Mouse (Mus musculus): ENCODE data around the gene Spata20.

Spata20 gene

DNA sequence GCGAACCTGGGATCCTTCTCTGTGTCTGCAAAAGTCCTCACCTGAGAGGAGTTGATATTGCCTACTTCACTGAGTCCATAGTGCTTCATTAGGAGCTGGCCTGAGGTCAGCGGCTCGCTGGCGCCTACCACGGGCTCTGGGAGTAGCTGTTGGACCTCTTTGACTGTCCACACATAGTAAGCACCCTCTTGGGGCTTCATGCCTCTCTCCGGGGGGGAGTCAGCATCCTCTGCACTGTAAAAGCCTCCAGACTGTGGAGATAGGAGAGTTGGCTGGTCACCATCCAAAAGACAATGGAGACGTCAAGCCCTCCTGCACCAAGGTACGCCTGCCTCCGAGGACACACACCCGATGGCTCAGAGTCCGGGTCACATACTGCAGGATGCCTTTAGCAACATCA, 3.2 kb downstream of the Spata20 start:
- DNase-seq (ENCODE audit: low read depth, low spot score): no peak

DNA sequence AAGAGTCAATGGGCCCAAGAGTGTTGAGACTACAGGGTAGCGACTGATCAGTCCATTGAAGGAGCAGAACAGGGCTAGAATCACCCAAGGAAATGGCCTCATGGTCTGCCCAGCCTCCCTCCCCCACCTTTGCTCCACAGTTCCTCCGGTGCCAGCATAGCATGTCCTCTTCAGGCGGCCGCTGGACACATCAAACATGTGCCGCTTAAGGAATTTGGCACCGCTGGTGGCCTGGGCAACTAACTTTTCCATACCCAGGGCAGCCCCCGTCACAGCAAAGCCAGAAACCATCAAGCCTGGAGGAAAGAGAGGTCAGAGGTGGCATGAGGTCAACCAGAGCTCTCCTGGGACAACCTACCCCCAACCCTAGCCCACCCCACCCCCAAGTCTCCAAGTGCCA, 4.0 kb downstream of the Spata20 start:
- no peak for DNase-seq (ENCODE audit: low read depth, low spot score)

DNA sequence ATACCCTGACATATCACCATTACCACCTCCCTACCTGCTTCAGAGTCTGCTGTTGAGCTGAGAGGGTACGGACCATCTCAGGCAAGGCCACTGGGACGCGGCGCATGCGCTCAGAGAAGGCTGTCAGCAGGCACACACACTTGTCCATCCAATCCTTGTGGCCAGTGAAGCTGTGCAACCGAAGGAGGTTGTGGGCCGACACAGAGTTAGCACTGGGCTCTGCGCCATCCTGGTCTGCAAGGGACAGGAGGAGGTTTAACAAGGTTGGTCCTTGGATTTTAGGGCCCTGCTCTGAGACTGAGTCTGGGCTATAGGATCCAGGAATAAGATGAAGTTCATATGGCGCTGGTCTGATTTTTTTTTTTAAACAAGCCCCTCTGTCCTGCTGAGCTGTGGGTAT, 5.6 kb downstream of the Spata20 start:
- DNase-seq (ENCODE audit: low read depth, low spot score): no peak

DNA sequence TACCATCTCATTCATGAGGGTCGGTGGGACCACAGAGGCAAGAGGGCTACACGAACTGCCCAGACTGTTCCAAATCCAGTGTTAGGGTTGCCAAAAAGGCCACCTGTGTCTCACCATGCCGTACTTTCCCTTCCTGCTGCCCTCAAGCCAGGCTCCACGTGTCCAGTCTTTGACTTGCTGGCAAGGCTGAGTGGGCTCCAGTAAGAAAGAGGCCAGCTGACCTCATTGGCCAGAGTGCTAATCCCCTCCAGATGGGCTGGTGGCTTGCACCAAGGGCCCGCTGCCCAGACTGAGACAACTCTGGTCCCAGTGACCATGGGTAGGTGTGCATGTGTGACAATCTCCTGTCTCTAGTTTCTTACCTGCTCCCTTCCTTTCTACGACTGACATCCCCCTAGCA, 8.3 kb downstream of the Spata20 start:
- no peak for DNase-seq (ENCODE audit: low read depth, low spot score)

DNA sequence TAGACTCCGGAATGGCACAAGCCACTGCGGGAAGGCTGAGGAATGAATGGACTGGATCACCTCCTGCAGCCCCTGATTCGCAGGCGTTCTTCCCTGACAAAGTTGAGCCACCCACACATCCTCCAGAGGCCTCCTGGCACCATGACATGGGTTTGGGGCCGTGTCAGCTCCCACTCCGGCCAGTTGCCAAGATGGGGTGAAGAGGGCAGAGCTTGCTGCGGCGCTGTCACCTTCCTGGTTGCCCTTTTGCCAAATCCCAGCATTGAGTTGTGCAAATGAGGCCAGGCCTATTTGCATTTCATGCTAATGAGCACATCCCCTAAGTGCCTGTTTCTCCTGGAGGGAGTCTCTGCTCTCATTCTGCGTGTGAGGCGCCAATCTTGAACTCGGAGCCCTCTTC, 10.3 kb downstream of the Spata20 start:
- DNase-seq (ENCODE audit: low read depth, low spot score): no peak

DNA sequence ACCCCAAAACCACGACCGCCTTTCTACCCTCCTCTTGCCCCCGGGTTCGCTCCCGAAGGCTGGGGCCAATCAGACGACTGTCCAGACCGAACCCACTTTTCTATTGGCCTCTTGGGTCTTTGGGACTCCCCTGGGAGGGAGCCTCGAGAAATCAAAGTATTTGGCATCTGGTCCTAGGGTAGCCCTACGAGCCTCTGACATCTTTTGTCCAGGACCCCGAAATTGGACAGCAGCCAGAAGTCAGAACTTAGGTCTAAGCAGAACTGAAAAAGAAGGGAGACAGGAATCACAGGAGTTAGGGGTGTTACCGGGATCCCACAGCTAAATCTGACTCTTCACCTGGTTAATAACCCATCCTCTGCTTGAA, 11.5 kb downstream of the Spata20 start:
- DNase-seq (ENCODE audit: low read depth, low spot score): no peak

DNA sequence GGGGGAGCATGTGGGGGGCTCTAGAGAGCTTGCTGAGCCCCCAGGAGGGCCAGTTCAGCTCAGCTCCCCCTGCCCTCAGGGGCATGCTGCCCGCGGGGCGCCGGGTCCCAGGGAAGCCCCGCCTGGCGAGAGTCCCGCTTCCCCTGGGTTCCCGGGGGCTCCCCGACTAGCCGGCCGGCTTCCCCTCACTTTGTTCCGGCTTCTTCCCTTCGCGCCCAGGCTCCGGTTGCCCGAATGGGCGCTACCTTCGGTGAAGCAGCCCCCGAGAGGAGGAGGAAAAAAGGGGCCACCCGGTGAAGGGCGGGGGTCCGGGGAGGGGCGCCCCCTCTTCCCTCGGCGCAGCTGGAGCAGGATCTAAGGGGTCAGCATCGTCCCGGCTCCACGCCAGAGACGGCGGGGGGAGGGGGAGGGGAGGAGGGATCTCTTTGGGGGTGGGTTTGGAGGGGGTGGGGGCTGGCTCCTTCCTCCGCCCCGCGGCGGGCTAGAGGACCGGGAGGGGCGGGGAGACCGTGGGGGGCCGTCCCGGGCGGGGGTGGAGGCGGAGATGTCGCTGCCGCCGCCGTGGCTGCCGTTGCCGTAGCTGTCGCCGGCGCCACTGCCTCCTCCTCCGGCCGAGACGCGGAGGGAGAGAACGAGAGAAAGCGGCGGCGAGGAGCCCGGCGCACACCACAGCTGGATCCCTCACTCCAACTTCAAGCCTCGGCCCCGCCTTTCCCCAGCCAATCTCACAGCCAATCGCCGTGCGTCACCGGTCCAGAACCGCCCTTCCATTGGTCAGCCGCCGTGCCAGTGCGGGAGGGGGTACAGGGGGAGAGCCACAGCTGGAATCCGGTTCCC, 12.1 kb downstream of the Spata20 start, which contains the start of gene Cacna1g:
Cacna1g (minus strand) TSS at position 492 of the 837 bp plus-strand sequence.
- peak; percentile 73 for DNase-seq (ENCODE audit: low read depth, low spot score)

DNA sequence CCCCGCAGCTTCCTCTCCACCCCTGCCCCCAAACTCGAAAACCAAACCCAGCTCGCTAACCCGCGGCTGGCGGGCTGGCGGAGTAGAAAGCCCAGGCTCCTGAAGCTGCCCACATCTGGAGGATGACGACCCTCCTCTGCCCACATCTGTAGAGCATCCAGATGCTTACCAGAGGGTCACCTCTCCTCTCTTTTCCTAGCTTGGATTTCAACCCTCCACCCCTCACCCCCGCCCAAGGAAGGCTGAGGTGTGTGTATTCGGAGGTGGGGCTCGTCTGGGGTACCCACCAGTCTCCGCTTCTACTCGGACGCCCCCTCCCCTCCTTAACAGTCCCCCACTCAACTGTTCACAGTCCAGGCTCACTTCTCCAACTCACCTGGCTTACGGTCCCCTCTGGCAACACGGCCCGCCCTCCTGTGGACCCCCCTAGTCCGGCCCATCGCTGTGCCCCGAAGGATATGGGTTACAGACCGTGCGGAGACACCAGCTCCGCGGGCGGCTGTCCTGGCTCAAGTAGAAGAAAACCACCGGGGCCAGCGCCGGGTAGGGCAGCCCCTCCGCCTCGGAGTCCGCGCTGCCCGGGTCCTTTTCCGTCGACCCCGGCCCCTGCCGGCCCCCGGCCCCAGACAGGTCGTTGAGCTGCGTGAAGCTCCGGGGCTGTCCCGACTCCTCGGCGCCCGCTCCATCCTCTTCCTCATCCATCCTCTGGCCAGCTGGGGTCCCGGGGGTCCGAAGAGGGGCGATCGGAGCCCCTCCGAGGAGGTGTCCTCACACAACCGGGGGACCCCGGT, 12.9 kb downstream of the Spata20 start:
- DNase-seq (ENCODE audit: low read depth, low spot score): peak; percentile 32

DNA sequence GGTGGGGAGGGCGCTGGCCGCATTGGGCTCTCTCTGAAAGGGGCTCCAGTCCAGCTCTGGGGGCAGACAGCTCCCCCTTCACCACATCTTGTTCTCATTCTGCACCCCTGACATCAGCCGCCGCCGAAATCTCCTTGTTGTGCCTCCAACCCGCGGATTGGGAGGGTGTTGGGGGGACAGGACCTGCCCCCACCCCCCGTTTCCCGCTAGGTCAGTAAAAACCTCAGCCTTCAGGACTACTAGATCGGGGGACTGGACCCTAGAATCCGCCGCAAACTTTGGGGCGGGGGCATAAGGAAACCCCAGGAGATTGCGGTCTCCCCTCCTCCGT, 13.4 kb downstream of the Spata20 start:
- no peak for DNase-seq (ENCODE audit: low read depth, low spot score)

DNA sequence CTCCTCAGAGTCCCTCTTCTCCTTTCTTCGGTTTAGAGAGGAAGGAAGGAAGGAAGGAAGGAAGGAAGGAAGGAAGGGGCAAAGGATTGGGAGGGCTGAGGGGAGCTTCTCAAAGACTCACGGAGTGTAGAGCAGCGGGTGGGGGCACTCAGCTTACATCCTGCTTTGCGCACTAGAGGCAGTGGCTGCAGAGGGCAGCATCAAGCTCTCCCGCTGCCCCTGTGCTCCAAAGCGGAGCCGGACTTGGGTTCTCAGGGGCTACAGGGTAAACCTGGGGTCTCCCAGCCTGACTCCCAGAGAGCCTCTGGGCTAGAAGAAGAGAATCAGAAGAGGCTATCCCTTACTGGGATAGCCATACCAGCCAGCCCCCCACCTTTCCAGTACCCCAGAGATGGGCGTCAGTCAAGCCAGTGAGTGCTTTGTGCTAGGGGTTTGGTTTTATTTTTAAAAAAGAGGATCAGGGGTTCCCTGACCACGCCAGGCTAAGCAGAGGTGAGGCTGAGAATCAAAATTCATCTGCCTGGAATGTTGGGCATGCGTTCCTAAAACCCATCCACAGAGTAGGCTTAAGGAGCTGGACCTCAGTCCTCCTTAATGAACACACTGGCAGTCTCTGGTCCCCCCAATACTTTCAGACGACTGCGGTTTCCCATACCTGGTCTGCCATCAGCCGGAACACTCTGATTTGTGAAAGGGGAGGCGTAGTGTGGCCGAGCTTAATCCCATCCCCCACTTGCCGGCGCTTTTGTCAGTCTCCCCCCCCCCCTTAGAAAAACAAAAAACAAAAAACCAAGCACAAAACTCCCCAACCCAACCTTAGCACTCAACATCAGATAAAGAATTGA, 14.0 kb downstream of the Spata20 start:
- DNase-seq (ENCODE audit: low read depth, low spot score): peak; percentile 15

DNA sequence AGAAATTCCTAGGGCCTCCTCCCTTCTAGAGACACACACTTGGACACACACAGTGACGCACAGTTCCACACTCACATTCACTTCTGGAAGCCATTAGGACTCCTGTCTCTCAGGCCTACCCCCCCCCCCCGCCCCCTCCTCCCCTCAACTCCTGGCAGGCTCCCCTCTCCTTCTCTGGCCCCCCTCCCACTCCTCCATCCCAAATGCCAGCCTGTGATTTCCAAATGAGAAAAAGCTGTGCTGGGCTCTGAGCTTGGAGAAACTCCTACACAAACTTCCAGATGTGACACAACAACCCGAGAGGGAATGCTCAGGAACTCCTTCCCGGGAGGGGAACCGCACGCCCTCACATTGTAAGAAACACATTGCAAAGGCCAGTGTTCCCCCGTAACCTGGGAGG, 15.6 kb downstream of the Spata20 start:
- DNase-seq (ENCODE audit: low read depth, low spot score): no peak

DNA sequence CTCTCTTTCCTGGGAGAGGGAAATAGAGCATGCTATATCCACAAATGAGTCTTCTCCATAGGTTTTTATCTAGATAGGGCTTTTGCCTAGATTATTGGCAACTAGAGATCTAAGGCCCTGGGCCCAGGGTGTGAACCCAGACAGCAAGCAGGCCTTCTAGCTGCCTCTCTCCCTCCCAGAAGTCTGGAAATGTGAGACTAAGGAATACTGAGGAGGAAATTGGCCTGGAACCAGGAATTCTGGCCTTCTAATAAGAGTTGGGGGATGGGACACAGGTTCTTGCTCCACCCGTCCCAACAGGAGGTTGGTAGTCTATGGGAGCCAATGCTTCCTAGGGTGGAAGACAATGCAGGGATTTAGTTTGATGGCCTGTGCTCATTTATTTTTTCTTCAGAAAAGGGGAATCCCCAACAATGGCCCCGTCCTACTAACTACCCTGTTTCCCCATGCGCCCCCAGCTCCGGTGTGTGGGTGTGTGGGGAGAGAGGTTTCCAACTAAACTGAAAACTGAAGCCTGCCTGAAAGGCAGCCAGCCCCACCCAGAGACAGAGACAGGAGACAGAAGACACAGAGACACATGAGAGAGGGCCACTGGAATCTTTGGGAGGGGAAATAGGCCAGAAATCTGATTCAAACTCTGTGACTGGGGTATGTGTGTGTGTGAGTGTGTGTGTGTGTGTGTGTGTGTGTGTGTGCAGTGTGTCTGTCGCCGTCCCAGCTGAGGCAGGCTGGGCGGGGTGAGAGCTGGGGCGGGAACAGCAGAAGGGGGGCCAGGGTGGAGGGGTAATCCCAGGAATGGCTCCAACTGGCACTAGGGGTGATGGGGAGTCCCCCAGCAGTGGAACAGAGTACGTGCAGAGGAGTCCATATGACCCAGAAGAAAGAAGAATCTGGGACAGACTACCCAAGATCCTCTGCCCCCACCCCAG, 16.6 kb downstream of the Spata20 start:
- DNase-seq (ENCODE audit: low read depth, low spot score): peak; percentile 17

DNA sequence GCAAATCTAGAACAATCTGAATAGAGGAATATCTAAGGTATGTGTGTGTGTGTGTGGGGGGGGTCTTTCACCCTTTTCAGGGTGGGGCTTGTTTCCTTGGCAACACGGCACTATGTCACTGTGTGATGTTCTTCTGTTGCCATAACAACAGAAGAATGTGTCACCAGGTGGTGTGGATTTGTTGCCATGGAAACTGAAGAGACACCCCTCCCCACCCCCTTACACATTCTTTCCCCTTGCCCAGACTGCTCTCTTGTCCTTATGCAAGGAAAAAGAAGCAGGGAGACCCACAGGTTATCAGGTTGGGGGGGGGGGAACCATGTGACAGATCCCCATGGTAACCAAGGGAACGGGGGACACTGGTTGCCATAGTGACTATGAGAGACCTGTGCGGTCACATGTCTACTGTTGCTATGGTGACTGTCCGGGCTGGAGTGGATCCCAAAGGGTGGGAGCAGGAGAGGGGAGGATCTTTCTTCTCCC, 17.4 kb downstream of the Spata20 start:
- DNase-seq (ENCODE audit: low read depth, low spot score): no peak

DNA sequence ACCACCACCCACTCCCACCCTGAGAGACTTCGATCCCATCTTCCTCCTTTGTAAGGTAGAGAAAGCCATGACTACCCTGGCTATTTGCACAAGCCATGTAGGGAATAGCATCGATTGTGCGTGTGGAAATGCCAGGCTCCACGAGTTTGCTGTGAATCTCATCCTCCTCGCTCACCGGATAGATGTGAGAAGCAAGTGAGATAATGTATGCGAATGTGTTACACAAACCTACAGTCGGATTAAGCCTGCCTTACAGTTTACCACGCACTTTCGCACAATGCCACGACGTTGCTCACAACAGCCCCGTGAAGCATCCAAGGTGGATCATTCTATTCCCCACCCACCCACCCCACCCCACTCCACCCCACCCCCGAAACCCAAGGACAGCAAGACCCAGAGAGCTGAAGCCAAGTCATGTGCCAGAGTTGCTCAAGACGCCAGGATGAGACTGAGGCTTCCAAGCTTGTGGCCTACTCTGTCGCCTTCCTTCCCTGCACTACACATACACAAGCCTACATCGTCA, 19.6 kb downstream of the Spata20 start:
- DNase-seq (ENCODE audit: low read depth, low spot score): no peak

DNA sequence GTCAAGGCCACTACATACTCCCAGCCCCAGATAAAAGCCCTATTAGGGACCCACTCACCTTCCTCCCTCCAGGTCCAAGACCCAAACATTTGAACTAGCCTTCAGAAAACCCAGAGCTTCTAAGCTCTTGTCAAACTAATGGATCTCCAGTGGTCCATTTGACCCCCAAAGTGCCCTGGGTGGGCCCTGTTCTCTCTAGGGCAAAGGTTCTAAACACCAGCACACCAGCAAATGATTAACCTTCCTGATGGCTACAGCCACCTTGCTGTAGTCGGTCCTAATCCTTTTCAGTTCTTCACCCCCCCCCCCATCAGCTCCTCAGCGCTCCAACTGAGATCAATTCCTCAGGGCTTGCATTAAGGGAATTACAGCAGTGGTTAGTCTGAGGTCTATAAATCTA, 21.8 kb downstream of the Spata20 start:
- DNase-seq (ENCODE audit: low read depth, low spot score): no peak

DNA sequence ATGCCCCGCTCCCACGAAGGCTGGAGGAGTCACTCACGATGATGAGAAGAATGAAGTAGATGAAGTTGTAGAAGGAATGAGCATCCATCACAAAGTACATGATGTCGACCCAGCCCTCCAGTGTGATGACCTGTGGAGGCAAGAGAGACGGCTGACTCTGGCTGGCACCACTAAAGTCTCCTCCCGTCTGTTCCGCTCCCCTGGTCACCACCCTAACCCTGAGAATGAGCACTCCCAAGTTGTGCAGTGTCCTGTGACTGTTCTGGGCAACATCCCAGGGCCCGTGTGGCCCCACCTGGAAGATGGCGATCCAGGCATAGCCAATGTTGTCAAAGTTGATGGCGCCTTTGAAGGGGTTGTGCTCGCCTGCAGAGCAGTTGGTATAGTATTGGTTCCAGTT, 24.1 kb downstream of the Spata20 start:
- DNase-seq (ENCODE audit: low read depth, low spot score): no peak

DNA sequence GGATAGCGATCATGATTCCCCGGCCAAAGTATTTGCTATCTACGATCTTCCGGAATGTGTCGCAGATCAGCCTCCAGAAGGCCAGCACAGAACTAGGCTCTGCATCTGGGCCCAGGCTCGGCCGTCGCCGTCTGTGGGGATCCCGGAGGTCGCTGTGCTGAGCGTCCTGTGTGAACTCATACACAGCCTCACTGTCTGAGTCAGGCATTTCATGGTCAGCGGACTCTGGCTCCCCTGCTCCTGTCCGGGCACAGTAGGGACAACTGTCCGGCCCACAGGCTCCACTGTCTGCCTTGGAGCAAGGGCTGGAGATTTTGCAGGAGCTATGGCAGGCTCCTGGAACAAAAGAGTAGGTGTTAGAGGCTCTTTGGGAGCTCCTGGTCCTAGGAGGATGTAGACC, 29.0 kb downstream of the Spata20 start:
- no peak for DNase-seq (ENCODE audit: low read depth, low spot score)

DNA sequence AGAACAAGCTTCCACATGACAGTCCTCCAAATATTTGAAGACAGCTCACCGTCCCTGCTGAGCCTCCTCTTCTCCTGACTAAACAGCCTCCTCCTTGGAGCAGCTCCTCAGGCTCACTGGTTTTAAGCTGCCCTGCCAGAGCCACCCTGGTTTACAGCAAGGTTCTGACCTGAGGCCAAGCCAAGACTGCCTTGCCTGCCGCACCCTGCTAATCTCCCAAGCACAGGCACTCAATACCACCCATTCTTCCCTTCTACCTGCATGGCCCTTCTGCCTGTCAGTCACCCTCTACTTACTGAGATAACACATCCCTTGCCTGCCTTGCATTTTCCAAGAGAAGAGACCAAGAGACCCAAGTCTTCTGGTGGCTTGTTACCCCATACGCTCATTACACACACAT, 29.6 kb downstream of the Spata20 start:
- no peak for DNase-seq (ENCODE audit: low read depth, low spot score)

DNA sequence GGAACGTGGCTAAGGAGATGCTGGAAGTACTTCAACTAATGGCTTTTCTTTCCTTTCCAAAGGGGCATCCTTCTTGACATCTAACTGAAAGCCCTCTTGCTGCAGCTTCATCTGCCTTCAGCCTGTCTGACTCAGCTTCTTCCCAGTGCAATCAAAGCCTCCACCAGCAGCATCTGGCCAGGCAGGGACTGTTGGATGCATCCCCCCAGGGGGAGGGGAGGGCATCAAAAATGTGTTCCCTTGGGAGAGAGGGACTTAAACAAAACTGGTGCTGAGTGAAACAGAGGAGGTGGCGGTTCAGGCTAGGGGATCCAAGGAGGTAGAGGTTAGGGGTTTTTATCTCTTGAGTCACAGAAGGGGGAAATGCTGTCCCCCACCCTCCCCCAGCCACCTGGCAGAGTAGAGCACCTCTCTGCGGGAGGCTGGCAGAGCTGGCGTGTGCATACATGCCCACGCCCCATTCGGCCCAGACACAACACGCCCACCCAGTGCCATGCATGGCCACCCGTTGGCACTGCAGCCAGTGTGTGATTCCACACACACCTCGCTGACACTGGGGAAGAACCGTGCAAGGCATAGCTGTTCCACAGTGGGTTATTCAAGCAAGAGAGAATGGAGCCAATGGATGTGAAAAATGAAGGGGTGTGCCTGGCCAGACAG, 30.7 kb downstream of the Spata20 start:
- no peak for DNase-seq (ENCODE audit: low read depth, low spot score)

DNA sequence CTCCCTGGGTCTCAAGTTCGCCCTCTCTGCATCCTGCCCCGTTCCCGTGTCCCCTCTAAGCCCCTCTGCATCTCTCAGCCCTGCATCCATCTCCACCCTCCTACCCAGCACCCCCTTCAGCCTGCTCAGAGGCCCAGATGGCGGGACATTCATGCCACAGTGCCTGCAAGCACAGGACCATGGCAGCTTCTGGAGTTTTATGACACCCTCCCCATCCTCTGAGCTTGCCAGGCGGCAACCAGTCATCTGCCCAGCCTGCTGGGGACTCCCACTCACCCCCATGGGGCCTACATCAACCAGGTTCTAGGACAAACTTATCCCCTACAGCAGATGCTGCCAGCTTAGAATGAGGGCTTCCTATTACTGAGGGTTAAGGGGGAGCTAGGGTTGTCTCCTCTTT, 31.2 kb downstream of the Spata20 start:
- no peak for DNase-seq (ENCODE audit: low read depth, low spot score)

Data from CD4-positive helper T cell, adult 2 months (primary cell).